Mouse (Mus musculus): ENCODE measurements around the gene Plekhg4. TPM values are rescaled to one million over a fixed set of nuclear protein-coding genes. Genes with fewer than 3 reads are reported as not detected.

The Plekhg4 gene
- total RNA-seq (2014; fragmentation: Nextera tagmentation) (0.47 TPM in 1 of 2 replicates, not detected in the other), total RNA-seq (2017) (0.09 TPM in 1 of 2 replicates, not detected in the other)

DNA sequence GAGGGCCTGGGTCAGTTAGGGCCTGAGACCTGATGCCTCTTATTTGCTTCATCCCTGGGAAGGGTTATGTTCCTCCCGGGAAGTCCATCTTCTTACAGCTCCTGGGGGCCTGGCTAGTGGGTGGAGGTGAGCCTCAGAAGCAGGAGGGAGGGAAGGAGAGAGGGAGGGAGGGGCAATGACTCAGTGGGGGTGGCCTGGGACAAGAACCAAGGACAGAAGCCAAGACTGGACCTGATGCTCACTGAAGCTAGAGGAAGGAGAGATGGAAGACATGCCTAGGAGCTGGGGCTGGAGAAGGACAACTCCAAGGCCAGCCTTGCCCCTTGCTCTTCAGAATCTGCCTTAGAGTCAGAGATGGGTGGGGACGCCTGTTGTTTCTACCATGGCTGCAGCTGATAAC is at the start of gene Plekhg4:
Gene Plekhg4 (plus strand): TSS at position 243 of the 400 bp plus-strand sequence.
- no peak for ATAC-seq (replicated peaks; ENCODE audit: poor library complexity, severe bottlenecking)

DNA sequence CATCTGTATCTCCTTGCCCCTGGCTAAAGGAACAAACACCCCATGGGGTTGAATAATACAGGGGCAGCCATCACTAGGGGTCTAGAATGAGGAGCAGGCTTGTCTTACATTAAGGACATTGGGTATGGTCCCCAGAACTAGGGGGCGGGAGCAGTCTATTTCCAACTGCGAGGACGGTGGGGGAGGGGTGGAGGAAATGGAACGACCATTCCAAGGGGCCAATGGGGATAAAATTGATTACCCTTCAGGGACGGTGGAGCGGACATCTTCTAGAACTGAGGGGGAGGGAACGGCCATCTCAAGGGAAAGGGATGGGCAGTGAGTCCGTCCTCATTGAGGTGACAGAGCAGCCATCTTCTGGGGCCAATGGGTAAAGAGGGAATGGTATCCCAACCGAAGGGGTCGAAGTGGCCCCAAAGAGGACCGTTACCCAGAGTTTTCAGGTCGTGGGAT is 47.4 kb upstream of the Plekhg4 start:
- ATAC-seq (replicated peaks; ENCODE audit: poor library complexity, severe bottlenecking), result no peak

DNA sequence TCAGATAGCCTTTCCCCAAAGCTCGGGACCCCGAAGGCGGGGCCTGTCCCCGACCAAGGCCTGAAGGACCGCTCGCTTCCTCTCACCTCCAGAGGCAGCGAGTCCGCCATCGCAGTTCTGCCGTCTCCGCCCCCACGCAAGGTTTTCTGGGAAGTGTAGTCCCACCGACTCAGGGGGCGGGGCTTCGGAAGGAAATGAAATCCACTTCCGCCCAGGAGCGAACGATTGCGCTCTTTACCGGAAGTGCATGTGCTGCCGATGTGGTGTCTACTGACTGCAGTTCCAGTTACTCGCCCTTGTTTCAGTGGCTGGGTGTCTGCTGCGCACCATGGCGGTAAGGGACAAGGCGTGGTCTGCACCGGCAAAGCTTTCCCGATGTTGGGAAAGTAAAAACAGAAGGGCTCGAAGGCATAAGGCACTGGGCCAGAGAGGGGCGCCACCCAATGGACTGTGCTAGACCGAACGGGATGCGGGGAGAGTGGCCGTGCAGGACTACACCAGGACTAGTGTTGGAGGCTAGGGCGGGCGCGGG is 46.9 kb upstream of the Plekhg4 start, which contains the start of the genes Lrrc29 and Tmem208:
Gene Lrrc29 (minus strand): TSS at position 138 of the 532 bp plus-strand sequence.
Gene Tmem208 (plus strand): TSS at position 214 of the 532 bp plus-strand sequence.
- peak; percentile 94 for ATAC-seq (replicated peaks; ENCODE audit: poor library complexity, severe bottlenecking)

DNA sequence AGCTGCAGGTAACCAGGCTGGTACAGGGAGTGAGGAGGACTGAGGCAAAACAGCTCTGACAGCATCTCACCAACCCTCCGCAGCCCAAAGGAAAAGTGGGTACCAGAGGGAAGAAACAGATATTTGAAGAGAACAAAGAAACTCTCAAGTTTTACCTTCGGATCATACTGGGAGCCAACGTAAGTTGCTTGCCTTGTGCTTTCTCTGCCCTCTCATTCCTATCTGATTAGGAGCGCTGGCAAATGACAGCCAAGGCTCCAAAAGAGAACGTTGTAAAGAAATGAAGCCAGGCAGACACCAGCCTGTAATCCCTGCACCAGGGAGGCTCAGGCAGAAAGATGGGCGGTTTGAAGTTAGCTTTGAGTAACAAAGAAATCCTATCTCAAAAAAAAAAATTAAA is 46.1 kb upstream of the Plekhg4 start:
- ATAC-seq (replicated peaks; ENCODE audit: poor library complexity, severe bottlenecking), result no peak

DNA sequence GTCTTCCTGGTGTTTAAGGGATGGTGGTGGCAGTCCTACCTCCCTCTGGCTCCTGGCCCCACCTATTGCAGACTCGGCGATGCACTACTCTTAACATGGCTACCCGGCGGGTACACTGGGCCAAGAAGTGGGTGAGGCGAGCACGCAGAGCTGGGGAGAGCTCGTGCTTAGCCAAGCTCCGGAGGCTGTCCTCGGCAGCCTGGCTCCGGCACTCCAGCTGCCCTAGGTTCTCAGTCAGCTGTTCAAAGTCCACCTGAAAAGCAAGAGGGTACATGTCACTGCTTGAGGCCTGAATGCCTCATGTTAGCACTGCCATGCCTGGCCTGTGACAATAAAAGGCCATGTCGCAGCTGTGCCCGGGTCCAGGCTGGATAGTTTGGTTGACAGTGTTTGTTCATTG is 42.7 kb upstream of the Plekhg4 start:
- no peak for ATAC-seq (replicated peaks; ENCODE audit: poor library complexity, severe bottlenecking)

DNA sequence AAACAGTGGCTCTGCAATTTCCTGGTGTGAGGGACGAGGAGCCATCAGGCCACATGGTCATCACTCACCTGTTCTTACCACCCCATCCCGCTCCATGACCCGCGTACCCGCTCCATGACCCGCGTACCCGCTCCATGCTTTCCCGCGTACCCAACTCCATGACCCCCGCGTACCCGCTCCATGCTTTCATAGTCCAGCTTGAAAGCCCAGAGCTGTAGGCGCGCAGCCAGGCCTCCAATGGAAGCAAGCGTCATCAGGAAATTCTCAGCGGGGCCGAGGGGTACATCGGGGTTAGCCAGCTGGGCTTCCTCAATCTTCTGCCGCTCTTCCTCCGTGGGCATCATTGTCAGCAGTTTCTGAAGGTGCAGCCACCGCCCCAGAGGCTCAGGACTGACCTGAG is 41.6 kb upstream of the Plekhg4 start:
- ATAC-seq (replicated peaks; ENCODE audit: poor library complexity, severe bottlenecking), result no peak

DNA sequence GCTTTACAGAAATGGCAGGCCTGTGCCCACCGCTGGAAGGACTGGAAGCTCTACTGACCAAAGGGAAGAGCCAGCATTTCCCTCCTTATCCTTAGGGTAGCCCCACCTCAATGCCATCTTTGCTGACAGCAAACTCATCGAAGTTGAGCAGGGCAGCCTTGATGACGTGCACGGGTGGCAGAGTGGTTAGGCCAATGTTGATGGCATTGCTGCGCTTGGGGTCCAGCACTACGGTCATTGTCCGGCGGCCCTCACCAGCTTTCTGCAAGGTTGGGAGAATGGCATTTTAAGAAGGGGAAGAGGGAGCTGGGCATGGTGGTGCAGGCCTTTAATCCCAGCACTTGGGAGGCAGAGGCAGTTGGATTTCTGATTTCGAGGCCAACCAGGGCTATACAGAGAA is 41.1 kb upstream of the Plekhg4 start:
- ATAC-seq (replicated peaks; ENCODE audit: poor library complexity, severe bottlenecking), result no peak

DNA sequence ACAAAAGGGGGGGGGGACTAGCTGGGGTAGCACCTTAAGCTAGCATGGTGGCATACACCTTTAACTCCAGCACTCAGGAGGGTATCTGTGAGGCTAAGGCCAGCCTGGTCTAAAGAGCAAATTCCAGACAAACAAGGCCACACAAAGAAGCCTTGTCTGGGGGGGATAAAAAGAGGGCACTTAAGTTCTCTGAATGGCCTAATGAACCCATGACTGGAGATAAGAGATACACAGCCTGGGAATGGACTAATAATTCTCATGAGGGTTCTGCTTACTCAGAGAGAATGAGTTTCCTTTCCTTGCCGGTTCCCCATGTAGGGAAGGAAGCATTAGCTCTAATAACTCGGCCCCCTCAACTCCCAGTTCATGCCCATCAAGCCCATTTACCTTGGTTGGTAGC is 40.6 kb upstream of the Plekhg4 start:
- no peak for ATAC-seq (replicated peaks; ENCODE audit: poor library complexity, severe bottlenecking)

DNA sequence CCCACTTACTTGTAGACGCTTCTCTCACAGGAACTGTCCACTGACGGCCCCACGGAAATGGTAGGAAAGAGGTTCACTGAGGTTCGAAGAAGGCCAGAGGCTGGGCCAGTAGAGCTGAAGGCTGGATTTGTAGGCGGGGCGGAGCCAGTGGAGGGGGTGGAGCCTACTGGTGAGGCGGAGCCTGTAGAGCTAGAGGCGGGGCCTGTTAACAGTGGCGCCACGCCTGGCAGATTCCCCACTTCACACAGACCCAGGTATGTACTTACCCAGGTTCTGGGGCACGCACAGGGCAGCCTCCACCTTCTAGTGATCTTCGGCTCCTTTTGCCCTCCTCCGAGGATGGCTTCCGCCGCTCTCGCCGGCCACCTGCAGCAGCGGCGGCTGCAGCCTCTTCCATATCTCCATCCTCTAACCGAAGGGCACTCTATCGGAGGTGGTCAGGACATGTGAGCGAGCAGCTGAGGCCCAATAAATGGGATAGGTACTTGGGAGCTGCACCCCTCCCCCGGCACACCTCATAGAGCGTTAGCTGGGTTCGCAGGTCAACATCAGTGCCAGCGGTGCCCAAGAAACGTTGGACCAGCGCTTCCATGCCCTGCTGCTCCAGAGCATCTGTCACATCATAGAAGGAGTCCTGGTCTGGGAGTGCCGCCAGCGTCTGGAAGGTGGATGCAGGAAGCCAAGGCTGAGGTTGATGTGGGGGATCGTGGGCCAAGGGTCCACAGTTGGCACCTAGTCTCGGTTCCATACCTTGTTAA is 36.5 kb upstream of the Plekhg4 start:
- no peak for ATAC-seq (replicated peaks; ENCODE audit: poor library complexity, severe bottlenecking)

DNA sequence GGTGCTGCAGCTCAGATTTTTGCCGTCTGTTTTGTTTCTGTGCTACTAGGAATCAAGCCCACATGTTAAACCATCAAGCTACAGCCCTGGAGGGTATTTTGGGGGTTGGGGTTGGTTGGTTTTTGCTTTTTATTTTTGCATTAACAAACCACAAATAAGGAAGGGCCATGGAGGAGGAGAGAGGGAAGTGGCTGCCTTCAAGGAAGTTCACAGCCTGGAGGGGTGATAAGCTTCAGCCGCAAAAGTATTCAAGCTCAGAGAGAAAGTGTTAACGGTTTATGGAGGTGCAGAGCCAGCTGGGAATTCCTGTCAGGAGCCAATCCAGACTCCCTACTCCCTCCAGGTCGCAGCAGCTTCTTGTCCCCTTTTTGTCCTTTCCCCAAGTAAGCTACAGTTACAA is 34.1 kb upstream of the Plekhg4 start:
- ATAC-seq (replicated peaks; ENCODE audit: poor library complexity, severe bottlenecking), result peak; percentile 65

DNA sequence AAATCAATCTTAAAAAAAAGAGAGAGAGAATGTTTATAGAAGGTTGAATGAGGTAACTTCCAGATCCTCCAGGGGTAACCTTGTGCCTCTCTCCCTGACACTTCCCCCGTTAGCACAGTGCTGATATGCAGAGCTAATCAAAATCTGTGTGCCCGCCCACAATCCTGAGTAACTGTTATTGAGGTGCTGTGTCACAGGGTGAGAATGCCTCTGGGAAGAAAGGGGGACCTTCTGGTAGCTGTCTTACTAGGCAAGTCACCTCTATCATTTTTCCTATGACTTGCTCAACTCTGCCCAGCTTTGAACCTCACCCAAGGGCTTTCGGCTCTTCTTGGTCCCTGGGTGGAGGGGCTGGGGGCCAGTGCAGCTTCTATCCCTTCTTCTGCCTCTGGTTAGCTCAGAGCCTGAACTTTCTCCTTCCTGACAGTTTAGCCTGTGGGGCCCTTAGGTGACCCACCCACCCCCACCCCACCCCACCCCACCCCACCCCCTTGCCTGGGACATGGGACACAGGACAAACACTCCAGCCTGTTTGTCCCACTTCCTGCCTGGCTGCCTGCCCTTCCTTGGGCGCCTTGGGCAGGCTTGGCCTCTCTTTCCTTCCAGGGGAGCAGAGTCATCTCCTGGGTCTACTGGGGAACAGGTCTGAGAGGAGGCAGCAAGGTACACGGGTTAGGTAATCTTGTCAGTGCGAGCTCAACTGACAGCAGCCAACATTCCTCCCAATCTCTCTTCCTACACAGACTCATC is 33.0 kb upstream of the Plekhg4 start:
- ATAC-seq (replicated peaks; ENCODE audit: poor library complexity, severe bottlenecking), result peak; percentile 47

DNA sequence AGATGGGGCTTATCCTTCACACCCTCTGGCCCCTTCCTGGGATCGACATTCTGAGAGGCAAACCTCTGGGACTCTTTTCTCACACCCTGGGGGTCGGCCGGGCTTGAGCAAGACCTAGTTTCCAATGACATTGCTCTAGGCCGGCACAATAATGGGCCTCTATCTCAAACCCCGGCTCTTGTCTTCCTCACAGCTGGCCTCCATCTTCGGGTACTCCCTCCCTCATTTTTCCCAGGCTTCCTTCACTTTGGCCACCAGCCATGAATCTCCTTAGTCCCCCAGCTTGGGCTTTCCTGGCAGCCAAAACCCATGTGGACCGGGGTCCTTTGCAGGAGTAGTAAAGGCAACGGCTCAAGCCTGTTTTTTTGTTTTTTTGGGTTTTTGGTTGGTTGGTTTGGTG is 31.7 kb upstream of the Plekhg4 start:
- no peak for ATAC-seq (replicated peaks; ENCODE audit: poor library complexity, severe bottlenecking)

DNA sequence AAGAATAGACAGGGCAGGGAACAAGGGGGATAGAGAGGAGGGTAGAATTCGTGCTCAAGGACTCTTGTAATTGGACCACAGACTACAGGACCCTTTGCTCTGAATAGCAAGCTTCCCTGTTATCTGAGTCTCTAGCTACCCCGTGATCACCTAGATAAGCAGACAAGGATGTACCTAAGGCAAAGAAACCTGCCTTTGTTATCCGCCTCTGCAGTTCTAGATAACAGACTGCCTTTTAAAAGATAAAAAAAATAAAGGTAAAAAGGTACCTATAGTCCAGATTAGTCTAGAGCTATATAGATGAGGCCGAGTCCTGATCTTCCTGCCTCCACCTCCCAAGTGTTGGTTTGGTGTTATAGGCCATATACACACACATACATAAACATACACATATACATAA is 30.3 kb upstream of the Plekhg4 start:
- no peak for ATAC-seq (replicated peaks; ENCODE audit: poor library complexity, severe bottlenecking)

DNA sequence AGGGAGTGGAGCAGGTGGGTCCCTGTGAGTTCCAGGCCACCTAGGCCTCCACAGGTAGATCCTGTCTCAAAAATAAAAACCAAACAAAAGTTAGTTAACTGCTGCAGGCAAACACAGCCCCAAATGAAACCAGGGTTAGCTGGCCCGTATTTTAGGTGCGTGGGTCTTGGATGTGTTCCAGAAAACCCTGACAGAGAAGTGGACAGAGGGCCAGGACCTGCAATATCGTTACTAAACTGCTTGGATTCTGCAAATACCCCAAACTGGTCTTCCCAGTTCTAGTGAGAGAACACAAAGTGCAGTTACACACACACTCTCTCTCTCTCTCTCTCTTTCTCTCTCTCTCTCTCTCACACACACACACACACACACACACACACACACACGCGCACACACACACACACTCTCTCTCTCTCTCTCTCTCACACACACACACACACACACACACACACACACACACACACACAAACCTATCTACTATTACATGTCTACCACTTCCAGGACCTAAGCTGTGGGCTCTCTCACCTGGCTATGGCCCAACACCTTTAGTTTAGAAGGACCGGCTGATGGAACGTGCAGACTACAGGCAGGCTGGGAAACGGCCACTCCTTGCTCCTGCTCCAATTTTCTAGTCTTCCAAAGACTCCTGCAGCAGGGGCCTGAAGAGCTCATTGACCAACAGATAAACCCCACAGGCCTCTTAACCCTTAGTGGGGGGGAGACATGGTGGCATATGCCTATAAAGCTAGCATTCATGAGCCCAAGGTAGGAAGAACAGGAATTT is 29.1 kb upstream of the Plekhg4 start:
- ATAC-seq (replicated peaks; ENCODE audit: poor library complexity, severe bottlenecking), result no peak

DNA sequence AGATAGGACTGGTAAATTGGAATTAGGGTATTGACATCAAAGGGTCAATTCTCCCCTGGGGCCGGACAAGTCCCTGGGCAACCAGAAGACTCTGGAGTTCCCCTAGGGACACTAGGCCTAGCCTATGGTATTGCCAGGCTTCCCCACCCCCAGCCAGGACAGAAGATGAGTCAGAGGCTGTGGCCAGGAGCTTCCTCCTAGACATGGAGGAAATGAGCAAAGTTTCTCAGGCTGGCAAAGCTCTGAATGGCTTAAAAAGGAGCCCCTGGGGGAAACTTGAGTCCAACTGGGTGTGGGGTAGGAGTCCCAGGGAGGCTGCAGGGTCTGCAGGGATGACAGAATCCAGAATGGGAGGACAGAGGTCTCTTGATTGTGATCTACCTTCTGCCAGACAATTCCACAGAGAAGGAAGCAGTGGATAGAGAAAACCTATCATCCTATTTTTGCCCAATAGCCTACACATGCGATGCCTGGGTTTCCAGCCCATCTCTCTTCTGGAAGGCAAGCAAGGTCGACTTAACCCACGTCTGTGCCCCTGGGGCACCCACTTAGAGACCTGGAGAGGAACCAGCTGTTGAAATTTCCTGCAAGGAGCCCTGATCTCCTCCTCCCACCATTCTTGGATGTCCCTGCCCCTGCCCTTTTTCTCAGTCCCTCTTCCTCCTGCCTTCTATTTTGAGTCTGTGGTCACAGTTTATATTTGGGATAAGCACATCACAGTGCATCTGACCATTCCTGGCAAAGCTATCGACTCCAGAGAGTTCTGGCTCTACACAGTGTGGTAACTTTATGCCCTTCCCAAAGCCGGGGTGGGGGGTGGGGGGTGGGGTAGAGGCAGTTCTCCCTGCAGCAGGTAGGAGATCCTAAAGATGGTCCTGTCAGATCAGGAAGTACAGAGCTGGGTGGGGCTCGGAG is 27.8 kb upstream of the Plekhg4 start:
- ATAC-seq (replicated peaks; ENCODE audit: poor library complexity, severe bottlenecking), result peak; percentile 60

DNA sequence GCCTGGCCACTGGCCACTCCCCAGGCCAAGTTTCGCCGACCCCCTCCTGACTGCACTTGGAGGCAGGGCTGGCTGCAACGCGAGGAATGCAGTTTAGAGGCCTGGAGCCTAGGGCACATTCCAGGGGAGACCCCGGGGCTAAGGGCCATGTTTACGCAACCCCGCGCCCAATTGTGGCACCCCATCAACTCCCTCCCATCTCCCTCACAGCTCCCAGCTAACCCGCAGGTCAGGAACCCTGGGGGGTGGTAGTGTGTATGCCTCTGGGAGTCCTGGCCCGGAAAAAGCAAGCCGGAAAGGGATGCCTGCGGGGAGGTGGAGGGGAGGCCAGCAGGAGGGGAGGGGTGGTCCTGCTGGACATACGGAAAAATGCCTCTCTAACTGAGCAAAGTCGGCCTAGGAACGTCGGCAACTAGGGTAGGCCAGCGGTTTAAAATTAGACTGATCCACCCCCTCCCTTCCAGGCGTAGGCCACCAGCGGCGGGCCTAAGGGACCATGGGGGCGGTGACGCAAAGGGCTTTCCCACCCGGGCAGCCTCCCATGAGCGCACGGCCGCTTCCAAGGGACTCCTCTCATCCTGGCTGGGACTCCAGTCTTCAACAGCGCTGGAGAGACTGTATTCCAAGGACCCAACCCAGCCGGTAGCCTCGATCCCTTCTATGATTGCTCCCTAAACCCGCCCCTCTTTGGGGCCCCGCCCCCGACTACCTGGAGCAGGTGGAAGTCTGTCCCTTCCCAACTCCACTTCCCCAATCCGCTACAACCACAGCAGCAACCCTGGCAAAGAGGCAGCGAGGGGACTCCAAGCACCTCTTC is 26.3 kb upstream of the Plekhg4 start:
- no peak; the same call in 1 of the 2 replicates for ATAC-seq (replicated peaks; ENCODE audit: poor library complexity, severe bottlenecking)

DNA sequence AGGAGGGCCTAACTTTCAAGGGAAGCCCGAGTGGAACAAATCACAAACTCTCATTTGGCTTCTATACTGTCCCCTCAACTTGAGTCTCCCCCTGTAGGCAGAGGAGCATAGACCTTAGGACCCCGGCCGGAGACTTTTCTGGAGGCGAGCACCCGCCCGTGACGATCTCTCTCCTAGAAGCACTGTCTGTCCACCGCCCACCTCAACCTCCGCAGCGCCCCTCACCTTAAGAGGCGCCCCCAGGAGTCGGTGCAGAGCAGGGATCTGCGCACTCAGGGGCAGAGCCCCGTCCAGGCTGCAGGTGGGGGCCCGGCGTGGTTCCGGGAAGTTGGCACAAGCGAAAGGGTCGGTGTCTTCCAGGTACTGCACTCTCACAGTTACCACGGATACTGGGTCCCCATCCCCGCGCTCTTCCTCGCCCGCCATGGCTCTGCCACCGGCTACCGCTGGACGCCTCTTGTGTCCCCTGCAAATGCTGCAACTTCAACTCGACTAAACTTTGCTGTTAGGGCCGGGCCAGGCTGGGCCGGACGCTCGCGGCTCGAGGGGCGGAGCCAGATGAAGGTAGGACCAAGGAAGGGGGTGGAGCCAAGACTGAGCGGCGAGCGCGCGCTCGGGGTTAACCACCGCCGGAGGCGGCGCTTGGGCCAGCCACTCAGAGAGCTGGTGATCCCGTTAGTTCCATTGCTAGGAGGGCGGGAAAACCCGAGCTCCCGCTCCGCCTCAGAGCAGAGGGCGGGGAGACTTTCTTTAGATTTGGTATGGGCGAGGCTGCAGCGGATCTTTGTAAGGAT is 25.4 kb upstream of the Plekhg4 start, which contains the start of gene Fhod1:
Gene Fhod1 (minus strand): TSS at position 526 of the 794 bp plus-strand sequence.
- peak; percentile 80 for ATAC-seq (replicated peaks; ENCODE audit: poor library complexity, severe bottlenecking)
